Mouse (Mus musculus) forelimb bud, embryonic 11.5 days (tissue): ENCODE data around the gene Lix1l.

Experiments
- DNase-seq: peaks from one replicate; pipeline ENCODE4 v3.0.0-alpha.2; 2012; ENCODE audit warnings: low read depth, low spot score

Gene Lix1l

DNA sequence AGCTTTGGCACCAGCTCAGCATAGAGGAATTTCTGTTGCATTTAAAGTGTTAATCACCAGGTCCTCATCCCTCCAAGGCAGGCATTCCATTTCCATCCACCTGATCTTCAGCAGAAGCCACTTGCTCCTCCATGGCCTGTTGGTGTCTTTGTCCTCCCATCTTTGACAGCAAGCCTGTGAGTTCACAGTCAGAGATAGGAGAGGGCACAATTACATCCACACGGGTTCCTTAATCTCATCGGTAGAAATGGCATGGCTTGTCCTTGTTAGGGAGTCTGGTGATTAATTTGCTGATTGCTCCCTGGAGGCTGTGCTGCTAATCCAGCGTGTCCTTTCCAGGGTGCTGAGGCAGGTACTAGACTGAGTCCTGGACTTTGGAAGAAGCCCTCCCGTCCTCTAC, 72.6 kb downstream of the Lix1l start:
- DNase-seq, result no peak

DNA sequence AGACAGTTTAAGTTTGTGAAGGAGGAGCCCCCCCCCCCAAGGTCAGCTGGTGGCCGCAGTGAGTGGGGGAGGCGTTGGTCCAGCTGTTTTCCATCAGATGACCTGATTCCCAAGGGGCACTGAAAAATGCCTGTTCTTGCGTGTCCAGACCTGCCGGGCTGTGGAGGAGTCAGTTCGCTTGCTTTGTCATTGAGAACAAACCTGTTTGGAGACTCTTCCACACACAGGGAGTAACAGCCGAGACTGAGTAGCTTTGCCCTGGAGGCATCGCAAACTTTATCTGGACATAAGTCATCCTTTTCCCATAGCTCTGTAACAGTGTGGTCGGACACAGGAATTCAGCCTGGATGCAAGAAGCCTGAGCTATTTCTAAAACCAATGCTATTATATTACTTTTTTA, 73.5 kb downstream of the Lix1l start:
- peak; percentile 68 for DNase-seq

DNA sequence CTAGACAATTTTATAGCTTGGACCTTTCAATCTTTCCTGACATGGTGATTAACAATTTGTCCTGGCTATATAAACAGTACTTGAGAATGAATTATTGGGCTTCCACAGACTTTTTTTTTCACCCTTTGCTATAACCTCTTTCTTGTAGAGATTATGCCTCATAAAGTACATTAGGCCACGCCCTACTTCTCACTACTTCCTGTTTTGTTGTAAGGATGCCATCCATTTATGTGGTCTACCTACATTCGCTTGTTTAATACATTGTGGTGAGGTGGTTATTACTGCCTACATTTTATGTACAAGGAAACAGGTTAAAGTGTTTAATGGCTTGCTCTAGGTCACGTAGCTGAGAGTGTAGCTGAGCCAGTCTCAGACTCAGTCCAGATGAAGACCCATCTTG, 74.2 kb downstream of the Lix1l start:
- no peak for DNase-seq

DNA sequence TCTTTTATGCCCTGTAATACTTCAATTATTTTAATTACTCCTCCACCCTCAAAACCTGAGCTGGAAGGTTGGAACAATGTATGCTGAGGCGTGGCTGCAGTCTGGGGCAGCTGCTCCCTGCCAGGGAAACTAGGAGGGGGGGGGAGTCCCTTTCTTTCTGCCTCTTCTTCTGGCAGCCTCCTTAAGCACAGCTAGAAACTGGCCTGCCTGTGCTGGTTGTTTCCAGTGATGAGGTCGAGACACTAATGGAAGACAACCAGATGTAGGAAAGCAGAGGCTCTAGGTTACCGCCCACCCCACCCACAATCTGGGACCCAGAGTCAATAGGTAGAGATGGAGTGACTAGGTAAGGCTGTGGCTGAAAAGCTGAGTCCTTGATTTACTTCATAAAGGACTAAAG, 74.7 kb downstream of the Lix1l start:
- DNase-seq, result no peak
